Mouse (Mus musculus) lung, postnatal 0 days (tissue): ENCODE data around the gene Tspan18. TPM values are rescaled to one million over a fixed set of nuclear protein-coding genes. Genes with fewer than 3 reads are reported as not detected.

Experiments used
- ATAC-seq: fragments of 200-750 bp; cut with Nextera tagmentation; 2 replicates; pipeline ENCODE4 v1.8.0; 2017; ENCODE audit warnings: moderate library complexity
- DNase-seq: peaks from one replicate; pipeline ENCODE4 v3.0.0-alpha.2; 2016; ENCODE audit warnings: low spot score
- H3K27ac ChIP-seq: fragments of 300-500 bp; sonication (generic); 2 replicates; pipeline ENCODE4 v1.5.1; 2014; ENCODE audit warnings: antibody characterized with exemption, mild to moderate bottlenecking, low read length, mixed read lengths
- H3K27me3 ChIP-seq: fragments of 300-500 bp; sonication (generic); replicated peaks from 2 replicates; pipeline ENCODE4 v1.6.1; 2014; ENCODE audit warnings: low read length, mixed read lengths; ENCODE audit not compliant: insufficient read depth
- H3K36me3 ChIP-seq: fragments of 300-500 bp; sonication (generic); 2 replicates; pipeline ENCODE4 v1.6.1; 2014; ENCODE audit warnings: low read length, mixed read lengths; ENCODE audit not compliant: insufficient read depth
- H3K4me1 ChIP-seq: fragments of 300-500 bp; sonication (generic); 2 replicates; pipeline ENCODE4 v1.6.1; 2014; ENCODE audit warnings: antibody characterized with exemption, low read depth, low read length, mixed read lengths; ENCODE audit not compliant: insufficient read depth
- H3K4me2 ChIP-seq: fragments of 300-500 bp; sonication (generic); replicated peaks from 2 replicates; pipeline ENCODE4 v1.6.1; 2014; ENCODE audit warnings: low read depth, mild to moderate bottlenecking, low read length, moderate library complexity, mixed read lengths
- H3K4me3 ChIP-seq: fragments of 300-500 bp; sonication (generic); 2 replicates; pipeline ENCODE4 v1.5.1; 2014; ENCODE audit warnings: low read depth, low read length
- H3K9ac ChIP-seq: fragments of 300-500 bp; sonication (generic); replicated peaks from 2 replicates; pipeline ENCODE4 v1.6.1; 2014; ENCODE audit warnings: low read depth, mild to moderate bottlenecking
- H3K9me3 ChIP-seq: fragments of 300-500 bp; sonication (generic); 2 replicates; pipeline ENCODE4 v1.6.1; 2016; ENCODE audit warnings: low read length, mixed read lengths
- CTCF ChIP-seq: IDR thresholded peaks from 2 replicates; pipeline ENCODE4 v1.5.1; 2016; ENCODE audit warnings: antibody characterized with exemption, mild to moderate bottlenecking
- EP300 ChIP-seq: IDR thresholded peaks from 2 replicates; pipeline ENCODE4 v1.6.1; 2016; ENCODE audit warnings: antibody characterized with exemption, mild to moderate bottlenecking, control low read depth
- WGBS: fragments of 180-500 bp; shearing (Covaris S2); extraction: QIAGEN DNeasy Blood & Tissue Kit; methylation state at CpG from one replicate; pipeline ENCODE4 v1.1.7; 2014; 5-methylcytosine and 5-hydroxymethylcytosine counted together
- polyA plus RNA-seq: library from polyadenylated mRNA; unstranded; fragments of >200 nt; fragmentation: Nextera tagmentation; extraction: Ambion mirVana; gene quantifications from 2 replicates; pipeline ENCODE4 v1.2.1, GENCODE M21; 2015

The Tspan18 gene
- polyA plus RNA-seq, 1 experiment from 2014 or later: 36.4 TPM

DNA sequence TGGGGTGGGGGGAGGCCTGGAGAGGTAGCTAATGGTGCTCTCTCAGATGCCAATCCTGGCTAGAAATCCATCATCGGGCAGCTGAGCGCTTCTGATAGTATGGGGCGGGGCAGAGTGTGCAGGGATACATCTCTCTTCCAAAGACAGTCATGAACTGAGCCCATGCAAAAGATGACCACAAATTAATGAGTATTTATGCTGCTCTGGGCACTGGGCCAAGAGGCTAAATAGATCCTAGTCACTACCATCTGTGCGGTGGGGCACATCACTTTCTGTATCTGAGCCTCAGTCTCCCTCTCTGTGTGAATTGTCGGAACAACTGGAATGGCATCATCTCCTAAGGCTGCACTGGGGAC, 163.5 kb downstream of the Tspan18 start:
- Histone ChIP-seq H3K36me3 (no peaks in the 10 kb centered on the region), H3K27ac (no peak overlapping the region), H3K4me3 (no peak overlapping the region), H3K9me3 (no peaks in the 10 kb centered on the region), H3K9ac (no peak overlapping the region), H3K27me3 (no peaks in the 10 kb centered on the region), H3K4me1 (no peaks in the 10 kb centered on the region), H3K4me2 (no peak overlapping the region)
- no peak for TF ChIP-seq EP300
- no peak for TF ChIP-seq CTCF
- DNase-seq (no peak), ATAC-seq (no peak)
- WGBS: 52% methylated on average over 5 of the region's 5 CpGs

DNA sequence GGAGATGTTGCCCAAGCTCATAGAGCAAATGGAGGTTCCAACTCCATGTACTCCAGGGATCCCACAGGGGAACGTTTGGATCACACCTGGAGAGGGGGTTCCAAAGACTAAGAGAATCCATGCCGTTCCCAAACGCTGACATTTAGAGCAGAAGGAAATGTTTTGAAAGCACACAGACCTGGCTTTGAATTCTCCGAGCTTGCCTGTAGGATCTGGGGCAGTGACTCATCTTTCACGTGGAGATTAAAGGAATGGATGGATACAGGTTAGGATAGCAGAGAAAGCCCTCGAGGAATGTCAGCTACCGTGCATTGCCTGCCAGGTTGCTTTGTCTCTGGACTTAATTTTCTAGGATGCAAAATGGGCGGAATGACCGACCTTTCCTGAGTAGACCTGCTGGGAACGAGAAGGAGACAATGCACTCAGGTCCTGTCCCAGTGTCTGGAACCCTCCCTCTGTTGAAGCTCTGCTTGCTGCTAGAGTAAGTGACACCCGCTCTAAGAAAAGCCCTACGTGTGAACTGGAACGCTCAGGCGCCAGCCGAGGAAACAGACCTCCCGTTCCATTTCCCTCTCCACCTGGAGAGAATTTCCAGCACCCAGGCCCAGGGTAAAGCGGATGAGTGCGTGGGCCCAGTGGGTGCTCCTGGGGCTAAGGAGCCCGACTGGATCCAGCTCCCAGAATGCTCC, 164.0 kb downstream of the Tspan18 start:
- ATAC-seq (no peak), DNase-seq (no peak)
- Histone ChIP-seq H3K9ac (no peak overlapping the region), H3K4me1 (no peaks in the 10 kb centered on the region), H3K27me3 (no peaks in the 10 kb centered on the region), H3K27ac (no peak overlapping the region), H3K4me3 (no peak overlapping the region), H3K36me3 (no peaks in the 10 kb centered on the region), H3K9me3 (no peaks in the 10 kb centered on the region), H3K4me2 (no peak overlapping the region)
- WGBS: 63% methylated on average over 19 of the region's 19 CpGs
- TF ChIP-seq CTCF (no peak), EP300 (no peak)

DNA sequence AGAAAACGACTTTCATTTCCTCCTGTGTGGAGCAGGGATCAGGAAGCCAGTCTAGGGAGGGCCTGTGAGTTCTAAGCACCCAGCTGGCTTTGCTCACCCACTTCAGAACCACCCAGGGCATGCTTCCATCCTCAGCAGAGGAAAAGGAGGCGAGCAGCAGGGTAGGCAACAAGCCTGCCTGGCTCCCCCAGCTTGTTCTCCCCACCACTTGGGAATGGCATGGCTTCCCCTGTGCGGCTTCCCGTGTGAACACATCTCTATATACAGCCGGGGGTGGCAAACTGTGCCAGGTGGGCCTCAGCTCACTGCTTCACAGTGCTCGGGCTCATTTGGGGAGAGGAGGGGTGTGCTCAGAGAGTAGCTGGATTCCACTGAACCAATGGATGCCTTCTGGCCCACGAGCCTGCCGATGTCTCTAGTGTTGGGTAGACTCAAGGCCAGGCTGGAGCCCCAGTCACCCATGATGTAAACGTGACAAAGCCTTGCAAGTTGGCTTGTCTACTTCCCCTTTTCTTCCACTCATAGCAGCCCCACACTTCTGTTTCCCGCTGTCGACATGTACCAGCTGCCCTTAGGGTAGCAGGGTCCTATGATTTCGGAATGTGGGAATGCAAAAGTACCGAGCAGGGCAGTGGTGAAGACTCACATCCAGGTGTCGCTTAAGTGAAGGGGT, 167.4 kb downstream of the Tspan18 start:
- H3K36me3 ChIP-seq: no peaks in the 10 kb centered on the region
- no peaks in the 10 kb centered on the region for H3K27me3 ChIP-seq
- no peak for DNase-seq
- WGBS: 68% methylated on average over 14 of the region's 14 CpGs
- H3K4me1 ChIP-seq: 0 out of 2 replicates have a peak, but pooled peaks cover 3% of the 10 kb centered on the region
- H3K4me3 ChIP-seq: no peak overlapping the region
- TF ChIP-seq EP300: no peak
- no peak for TF ChIP-seq CTCF
- ATAC-seq: no peak
- H3K4me2 ChIP-seq: no peak overlapping the region
- no peak overlapping the region for H3K9ac ChIP-seq
- no peaks in the 10 kb centered on the region for H3K9me3 ChIP-seq
- H3K27ac ChIP-seq: no peak overlapping the region

DNA sequence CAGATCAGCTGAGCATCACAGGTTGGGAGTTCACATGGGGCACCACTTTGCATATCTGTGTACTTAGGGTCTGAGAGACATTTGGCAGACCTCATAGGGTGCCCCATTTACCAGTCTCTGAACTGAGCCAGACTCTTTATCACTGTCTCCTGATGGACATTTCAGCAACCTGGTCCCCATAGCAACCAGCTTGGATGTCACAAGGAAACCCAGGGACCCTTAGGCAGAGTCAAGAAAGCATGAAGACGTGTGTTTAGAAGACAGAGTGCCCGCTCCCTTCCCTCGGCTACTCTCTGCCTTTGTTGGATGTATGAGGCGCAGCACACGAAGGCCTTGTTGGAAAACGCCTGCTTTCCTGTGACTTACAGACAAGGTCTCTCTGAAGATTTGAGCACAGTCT, 168.0 kb downstream of the Tspan18 start:
- Histone ChIP-seq H3K9me3 (no peaks in the 10 kb centered on the region), H3K4me2 (no peak overlapping the region), H3K4me3 (no peak overlapping the region), H3K27me3 (no peaks in the 10 kb centered on the region), H3K27ac (no peak overlapping the region), H3K36me3 (no peaks in the 10 kb centered on the region), H3K4me1 (0 out of 2 replicates have a peak, but pooled peaks cover 3% of the 10 kb centered on the region), H3K9ac (no peak overlapping the region)
- WGBS: 68% methylated on average over 6 of the region's 6 CpGs
- no peak for ATAC-seq
- no peak for TF ChIP-seq CTCF
- no peak for TF ChIP-seq EP300
- DNase-seq: no peak

DNA sequence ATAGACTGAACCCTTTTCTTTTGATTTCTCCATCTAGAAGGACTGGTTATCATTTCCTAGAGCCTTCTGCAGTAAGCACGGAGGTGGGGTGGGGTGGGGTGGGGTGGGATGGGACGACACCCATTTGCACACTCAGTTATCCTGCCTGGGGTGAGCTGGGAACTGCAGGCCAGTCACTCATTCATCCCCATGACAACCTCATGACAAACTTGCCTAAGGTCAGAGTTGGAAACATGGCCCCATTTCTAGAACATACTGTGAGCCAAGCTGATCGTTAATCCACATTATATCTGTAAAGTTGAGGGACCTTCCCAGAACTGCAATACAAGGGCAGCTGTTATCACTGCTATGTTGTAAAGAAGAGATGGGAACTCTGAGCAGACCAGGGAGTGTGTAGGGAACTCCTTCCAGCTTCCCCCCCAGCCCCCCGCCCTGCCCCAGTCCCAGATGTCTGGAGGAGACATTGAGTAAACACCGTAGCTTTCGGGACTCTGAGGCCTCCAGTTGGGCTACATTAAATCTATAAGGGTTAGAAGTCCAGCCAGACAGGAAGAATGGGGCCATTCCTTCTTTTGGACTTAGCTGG, 170.5 kb downstream of the Tspan18 start:
- H3K27ac ChIP-seq: no peak overlapping the region
- ATAC-seq (no peak), DNase-seq (no peak)
- no peak overlapping the region for H3K4me3 ChIP-seq
- H3K27me3 ChIP-seq: no peaks in the 10 kb centered on the region
- no peaks in the 10 kb centered on the region for H3K36me3 ChIP-seq
- TF ChIP-seq EP300 (no peak), CTCF (no peak)
- H3K4me2 ChIP-seq: no peak overlapping the region
- H3K9ac ChIP-seq: no peak overlapping the region
- 0 out of 2 replicates have a peak, but pooled peaks cover 3% of the 10 kb centered on the region for H3K4me1 ChIP-seq
- no peaks in the 10 kb centered on the region for H3K9me3 ChIP-seq
- WGBS: 64% methylated on average over 6 of the region's 6 CpGs

DNA sequence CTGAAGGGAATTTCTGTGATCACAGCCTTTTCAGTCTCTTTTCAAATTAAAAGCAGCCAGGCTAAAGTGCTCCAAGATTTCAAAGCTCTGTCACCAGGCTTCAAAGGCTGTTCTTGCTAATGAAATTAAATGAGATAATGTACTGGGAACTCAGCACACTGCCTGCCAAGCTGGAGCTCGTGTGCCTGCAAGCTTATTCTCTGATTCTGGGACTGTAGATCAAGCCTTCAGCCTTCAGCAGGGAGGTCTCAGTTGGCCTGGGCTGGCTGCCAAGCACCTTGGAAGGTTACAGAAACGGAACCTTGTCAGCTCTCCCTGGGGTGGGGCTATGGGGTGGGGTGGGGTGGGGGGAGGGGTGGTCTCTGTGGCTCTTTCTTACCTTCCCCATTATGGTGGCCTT, 171.0 kb downstream of the Tspan18 start:
- no peak overlapping the region for H3K4me3 ChIP-seq
- H3K27me3 ChIP-seq: no peaks in the 10 kb centered on the region
- DNase-seq: no peak
- no peaks in the 10 kb centered on the region for H3K36me3 ChIP-seq
- ATAC-seq: no peak; the same call in 1 of the 2 replicates
- TF ChIP-seq EP300 (no peak), CTCF (no peak)
- H3K9me3 ChIP-seq: no peaks in the 10 kb centered on the region
- 9% methylated on average over 2 of the region's 2 CpGs for WGBS
- H3K27ac ChIP-seq: no peak overlapping the region
- no peak overlapping the region for H3K4me2 ChIP-seq
- H3K9ac ChIP-seq: no peak overlapping the region
- 0 out of 2 replicates have a peak, but pooled peaks cover 3% of the 10 kb centered on the region for H3K4me1 ChIP-seq
